Mouse (Mus musculus): Measurements from ENCODE around the gene AI467606. TPM values are rescaled to one million over a fixed set of nuclear protein-coding genes. Genes with fewer than 3 reads are reported as not detected.
"Not testable (repeated sequence)": the region's sequence is repeated elsewhere in the genome, so short reads cannot be mapped to it uniquely, and the experiment has no call there.

The AI467606 gene
- polyA plus RNA-seq, 1 experiment: 45.0 TPM

- Histone ChIP-seq H3K27me3 (ENCODE audit: control insufficient read depth, insufficient read depth, insufficient read length) (no peaks in the 10 kb centered on the region), H3K4me3 (no peak overlapping the region), H3K36me3 (ENCODE audit: control insufficient read depth, insufficient read depth) (no peaks in the 10 kb centered on the region), H3K4me2 (ENCODE audit: low read depth) (no peak overlapping the region), H3K79me2 (ENCODE audit: control insufficient read depth, insufficient read depth) (no peaks in the 10 kb centered on the region), H3ac (ENCODE audit: control insufficient read depth, insufficient read length) (no peak overlapping the region)
- TF ChIP-seq USF1 (IDR thresholded peaks at IDR 0.05; ENCODE audit: low read depth) (no peak), POLR2AphosphoS2 (IDR thresholded peaks at IDR 0.05; ENCODE audit: insufficient read length, low read depth) (no peak), CEBPB (IDR thresholded peaks at IDR 0.05; ENCODE audit: insufficient read depth, poor library complexity, severe bottlenecking) (no peak), MAX (IDR thresholded peaks at IDR 0.05; ENCODE audit: low read depth) (no peak)
These were observed 11.1 kb upstream of the AI467606 start for GRCm38 (mm10) chr7:127080045-127080444.

GRCm38 (mm10) chr7:127082271-127082670 is 8.9 kb upstream of the AI467606 start:
- Histone ChIP-seq H3K36me3 (ENCODE audit: control insufficient read depth, insufficient read depth) (no peaks in the 10 kb centered on the region), H3K79me2 (ENCODE audit: control insufficient read depth, insufficient read depth) (no peaks in the 10 kb centered on the region), H3K4me3 (no peak overlapping the region), H3K27me3 (ENCODE audit: control insufficient read depth, insufficient read depth, insufficient read length) (no peaks in the 10 kb centered on the region), H3K4me2 (ENCODE audit: low read depth) (peak overlapping the region; percentile 62), H3ac (ENCODE audit: control insufficient read depth, insufficient read length) (no peak overlapping the region)
- TF ChIP-seq MYOG (IDR thresholded peaks at IDR 0.05; ENCODE audit: control insufficient read depth in 1 of 3, insufficient read depth in 1 of 3, insufficient read length in 2 of 3, low read depth in 2 of 3): peak in 1 of 3 experiments; percentile 14
- TF ChIP-seq TCF12 (IDR thresholded peaks at IDR 0.05; ENCODE audit: insufficient read depth, poor library complexity, severe bottlenecking): no peak
- peak in 2 of 3 experiments; percentile 36 to 40 for TF ChIP-seq MYOD1 (IDR thresholded peaks at IDR 0.05; ENCODE audit: control insufficient read depth in 1 of 3, insufficient read length in 2 of 3, low read depth in 2 of 3)
- no peak for TF ChIP-seq MAX (IDR thresholded peaks at IDR 0.05; ENCODE audit: low read depth)
- TF ChIP-seq E2F4 (IDR thresholded peaks at IDR 0.05; ENCODE audit: insufficient read depth): no peak
- TF ChIP-seq TCF3 (IDR thresholded peaks at IDR 0.05; ENCODE audit: insufficient read length, low read depth): no peak

- Histone ChIP-seq H3K4me2 (ENCODE audit: low read depth) (peak overlapping the region; percentile 62), H3K27me3 (ENCODE audit: control insufficient read depth, insufficient read depth, insufficient read length) (no peaks in the 10 kb centered on the region), H3ac (ENCODE audit: control insufficient read depth, insufficient read length) (no peak overlapping the region), H3K4me3 (no peak overlapping the region), H3K79me2 (ENCODE audit: control insufficient read depth, insufficient read depth) (no peaks in the 10 kb centered on the region), H3K36me3 (ENCODE audit: control insufficient read depth, insufficient read depth) (no peaks in the 10 kb centered on the region)
- no peak for TF ChIP-seq POLR2AphosphoS2 (IDR thresholded peaks at IDR 0.05; ENCODE audit: insufficient read length, low read depth)
- no peak for TF ChIP-seq TCF3 (IDR thresholded peaks at IDR 0.05; ENCODE audit: insufficient read length, low read depth)
- no peak for TF ChIP-seq E2F4 (IDR thresholded peaks at IDR 0.05; ENCODE audit: insufficient read depth)
- TF ChIP-seq REST (IDR thresholded peaks at IDR 0.05; ENCODE audit: insufficient read depth, insufficient read length): no peak
- TF ChIP-seq MAX (IDR thresholded peaks at IDR 0.05; ENCODE audit: low read depth): no peak
- TF ChIP-seq SRF (IDR thresholded peaks at IDR 0.05; ENCODE audit: control insufficient read depth, insufficient read length, low read depth): no peak
These were observed 8.2 kb upstream of the AI467606 start for GRCm38 (mm10) chr7:127082995-127083394.

- Histone ChIP-seq H3K4me2 (ENCODE audit: low read depth) (no peak overlapping the region), H3K79me2 (ENCODE audit: control insufficient read depth, insufficient read depth) (no peaks in the 10 kb centered on the region), H3K36me3 (ENCODE audit: control insufficient read depth, insufficient read depth) (no peaks in the 10 kb centered on the region), H3K27me3 (ENCODE audit: control insufficient read depth, insufficient read depth, insufficient read length) (no peaks in the 10 kb centered on the region), H3K4me3 (no peak overlapping the region), H3ac (ENCODE audit: control insufficient read depth, insufficient read length) (no peak overlapping the region)
- TF ChIP-seq USF1 (IDR thresholded peaks at IDR 0.05; ENCODE audit: low read depth) (no peak), SRF (IDR thresholded peaks at IDR 0.05; ENCODE audit: control insufficient read depth, insufficient read length, low read depth) (no peak), MYOG (IDR thresholded peaks at IDR 0.05; ENCODE audit: control insufficient read depth in 1 of 3, insufficient read depth in 1 of 3, insufficient read length in 2 of 3, low read depth in 2 of 3) (no peak), E2F4 (IDR thresholded peaks at IDR 0.05; ENCODE audit: insufficient read depth) (no peak), MAX (IDR thresholded peaks at IDR 0.05; ENCODE audit: low read depth) (no peak), CEBPB (IDR thresholded peaks at IDR 0.05; ENCODE audit: insufficient read depth, poor library complexity, severe bottlenecking) (no peak), REST (IDR thresholded peaks at IDR 0.05; ENCODE audit: insufficient read depth, insufficient read length) (no peak), POLR2AphosphoS2 (IDR thresholded peaks at IDR 0.05; ENCODE audit: insufficient read length, low read depth) (no peak)
These were observed 7.5 kb upstream of the AI467606 start for GRCm38 (mm10) chr7:127083689-127084088.

- H3K27me3 ChIP-seq (ENCODE audit: control insufficient read depth, insufficient read depth, insufficient read length): no peaks in the 10 kb centered on the region
- no peak overlapping the region for H3ac ChIP-seq (ENCODE audit: control insufficient read depth, insufficient read length)
- H3K79me2 ChIP-seq (ENCODE audit: control insufficient read depth, insufficient read depth): no peaks in the 10 kb centered on the region
- TF ChIP-seq MYOD1 (IDR thresholded peaks at IDR 0.05; ENCODE audit: control insufficient read depth in 1 of 3, insufficient read length in 2 of 3, low read depth in 2 of 3): peak in 1 of 3 experiments; percentile 59
- no peak for TF ChIP-seq MYOG (IDR thresholded peaks at IDR 0.05; ENCODE audit: control insufficient read depth in 1 of 3, insufficient read depth in 1 of 3, insufficient read length in 2 of 3, low read depth in 2 of 3)
- H3K4me3 ChIP-seq: no peak overlapping the region
- H3K4me2 ChIP-seq (ENCODE audit: low read depth): no peak overlapping the region
- no peaks in the 10 kb centered on the region for H3K36me3 ChIP-seq (ENCODE audit: control insufficient read depth, insufficient read depth)
These were observed 6.4 kb upstream of the AI467606 start for GRCm38 (mm10) chr7:127084794-127085193.

- H3ac ChIP-seq (ENCODE audit: control insufficient read depth, insufficient read length); H3K4me2 ChIP-seq (ENCODE audit: low read depth); H3K4me3 ChIP-seq; H3K79me2 ChIP-seq (ENCODE audit: control insufficient read depth, insufficient read depth); H3K36me3 ChIP-seq (ENCODE audit: control insufficient read depth, insufficient read depth); H3K27me3 ChIP-seq (ENCODE audit: control insufficient read depth, insufficient read depth, insufficient read length): not testable (repeated sequence)
These were observed 5.4 kb upstream of the AI467606 start for GRCm38 (mm10) chr7:127085751-127086150.

- H3K4me2 ChIP-seq (ENCODE audit: low read depth); H3K4me3 ChIP-seq; H3K27me3 ChIP-seq (ENCODE audit: control insufficient read depth, insufficient read depth, insufficient read length); H3ac ChIP-seq (ENCODE audit: control insufficient read depth, insufficient read length); H3K36me3 ChIP-seq (ENCODE audit: control insufficient read depth, insufficient read depth): not testable (repeated sequence)
- H3K79me2 ChIP-seq (ENCODE audit: control insufficient read depth, insufficient read depth): peaks cover 11% of the 10 kb centered on the region
These were observed 3.7 kb upstream of the AI467606 start, which contains the start of gene Zg16 for GRCm38 (mm10) chr7:127087278-127088010. Zg16 (minus strand) TSS chr7:127087328.

Data from myocyte (in vitro differentiated cells).